Mouse (Mus musculus) CD4-positive naive resting alpha-beta T cell, adult 57 days (primary cell): Measurements from ENCODE around the gene Olfr105-ps. TPM values are rescaled to one million over a fixed set of nuclear protein-coding genes. Genes with fewer than 3 reads are reported as not detected.

Experiments used
- total RNA-seq: library from RNA; stranded (reverse); gene quantifications from one replicate; pipeline ENCODE4 v1.2.4, GENCODE M21; 2023

Olfr105-ps gene
- not detected for total RNA-seq

GRCm38 (mm10) chr17:37378733-37379132 is at the start of gene Olfr105-ps:
Gene Olfr105-ps, plus strand, starts transcription at chr17:37379033.

GRCm38 (mm10) chr17:37339598-37339997 is 39.2 kb upstream of the Olfr105-ps start, which contains the start of gene Olfr103:
Gene Olfr103, minus strand, starts transcription at chr17:37339698.

GRCm38 (mm10) chr17:37359282-37359681 is 19.6 kb upstream of the Olfr105-ps start, which contains the start of gene Olfr104-ps:
Gene Olfr104-ps, plus strand, starts transcription at chr17:37359582.

GRCm38 (mm10) chr17:37390093-37390492 is 11.3 kb downstream of the Olfr105-ps start, which contains the start of gene Olfr106-ps:
Gene Olfr106-ps, plus strand, starts transcription at chr17:37390393.

GRCm38 (mm10) chr17:37398926-37399325 is 20.1 kb downstream of the Olfr105-ps start, which contains the start of gene Olfr107:
Gene Olfr107, plus strand, starts transcription at chr17:37399226.

Other genes starting within 250 kb of the Olfr105-ps start
- gene Olfr93, start 217.5 kb upstream of the Olfr105-ps start, total RNA-seq, result not detected
- gene Ubd, start 185.1 kb upstream of the Olfr105-ps start, total RNA-seq, result not detected
- gene Olfr94, start 178.0 kb upstream of the Olfr105-ps start, total RNA-seq, result not detected
- gene Olfr95, start 165.9 kb upstream of the Olfr105-ps start, total RNA-seq, result not detected
- not detected for gene Olfr96, start 158.9 kb upstream of the Olfr105-ps start, total RNA-seq
- not detected for gene Olfr97, start 141.7 kb upstream of the Olfr105-ps start, total RNA-seq
- not detected for gene Olfr98, start 115.3 kb upstream of the Olfr105-ps start, total RNA-seq
- gene H2-M3, start 108.8 kb upstream of the Olfr105-ps start, total RNA-seq, result 28.4 TPM
- not detected for gene Olfr99, start 95.6 kb upstream of the Olfr105-ps start, total RNA-seq
- gene Olfr101, start 74.7 kb upstream of the Olfr105-ps start, total RNA-seq, result not detected
- not detected for gene Olfr102, start 62.0 kb upstream of the Olfr105-ps start, total RNA-seq
- not detected for gene Olfr103, start 39.3 kb upstream of the Olfr105-ps start, total RNA-seq
- not detected for gene Olfr104-ps, start 19.5 kb upstream of the Olfr105-ps start, total RNA-seq
- gene Olfr106-ps, start 11.4 kb downstream of the Olfr105-ps start, total RNA-seq, result not detected
- not detected for gene Olfr107, start 20.2 kb downstream of the Olfr105-ps start, total RNA-seq
- gene Olfr108, start 66.4 kb downstream of the Olfr105-ps start, total RNA-seq, result not detected
- not detected for gene Olfr109, start 79.9 kb downstream of the Olfr105-ps start, total RNA-seq
- gene H2-M2, start 104.5 kb downstream of the Olfr105-ps start, total RNA-seq, result not detected
- gene Olfr110, start 113.4 kb downstream of the Olfr105-ps start, total RNA-seq, result not detected
- gene Olfr111, start 129.0 kb downstream of the Olfr105-ps start, total RNA-seq, result not detected
- not detected for gene Olfr112, start 190.4 kb downstream of the Olfr105-ps start, total RNA-seq
- gene Olfr113, start 198.6 kb downstream of the Olfr105-ps start, total RNA-seq, result not detected
- gene Olfr114, start 213.7 kb downstream of the Olfr105-ps start, total RNA-seq, result not detected
- not detected for gene Olfr115, start 248.1 kb downstream of the Olfr105-ps start, total RNA-seq
- not detected for gene Olfr116, start 248.2 kb downstream of the Olfr105-ps start, total RNA-seq